Mouse (Mus musculus) liver, adult 2 months (tissue): ENCODE measurements around the gene Tnni2. TPM values are rescaled to one million over a fixed set of nuclear protein-coding genes. Genes with fewer than 3 reads are reported as not detected.

Source experiments
- DNase-seq: peaks from one replicate; pipeline ENCODE4 v3.0.0-alpha.2; 2011; ENCODE audit warnings: low read depth, low spot score; ENCODE audit errors: extremely low read depth
- H3K27ac ChIP-seq: fragments of 200-500 bp; replicated peaks from 2 replicates; pipeline ENCODE4 v1.5.1; 2012; ENCODE audit warnings: low read depth, mild to moderate bottlenecking, control low read depth, inconsistent platforms, low read length; ENCODE audit not compliant: insufficient read depth
- H3K27me3 ChIP-seq: fragments of 200-500 bp; 2 replicates; pipeline ENCODE4 v1.6.1; 2012; ENCODE audit warnings: mild to moderate bottlenecking, moderate library complexity, low read length, inconsistent platforms; ENCODE audit not compliant: control insufficient read depth, insufficient read depth
- H3K36me3 ChIP-seq: fragments of 200-500 bp; 2 replicates; pipeline ENCODE4 v1.6.1; 2012; ENCODE audit warnings: low read length, inconsistent platforms; ENCODE audit not compliant: control insufficient read depth, insufficient read depth
- H3K4me1 ChIP-seq: fragments of 200-500 bp; 2 replicates; pipeline ENCODE4 v1.6.1; 2011; ENCODE audit warnings: low read length; ENCODE audit not compliant: control insufficient read depth, insufficient read depth
- H3K4me3 ChIP-seq: fragments of 200-500 bp; 2 replicates; pipeline ENCODE4 v1.5.1; 2011; ENCODE audit warnings: low read depth, mild to moderate bottlenecking, control low read depth, low read length, moderate library complexity; ENCODE audit not compliant: insufficient read depth
- H3K79me2 ChIP-seq: fragments of 200-500 bp; 2 replicates; pipeline ENCODE4 v1.6.1; 2012; ENCODE audit warnings: inconsistent platforms, mild to moderate bottlenecking, low read length, moderate library complexity; ENCODE audit not compliant: control insufficient read depth, insufficient read depth
- H3K9ac ChIP-seq: fragments of 200-500 bp; 2 replicates; pipeline ENCODE4 v1.6.1; 2012; ENCODE audit warnings: low read depth, mild to moderate bottlenecking, control low read depth, inconsistent platforms, low read length
- CTCF ChIP-seq: fragments of 200-500 bp; IDR thresholded peaks from 2 replicates; pipeline ENCODE4 v1.5.1; 2011; ENCODE audit warnings: low read depth, low read length, control low read depth
- POLR2A ChIP-seq: fragments of 200-500 bp; IDR thresholded peaks from 2 replicates; pipeline ENCODE4 v1.6.1; 2011; ENCODE audit warnings: low read length, control low read depth; ENCODE audit not compliant: insufficient read depth; ENCODE audit errors: extremely low read depth
- WGBS: fragments of 180-500 bp; shearing (Covaris S2); methylation state at CpG from one replicate; pipeline ENCODE4 v1.1.7; 2018; 5-methylcytosine and 5-hydroxymethylcytosine counted together
- polyA plus RNA-seq: library from polyadenylated mRNA; depleted of rRNA; stranded (reverse); fragments of >200 nt; gene quantifications from 2 replicates; pipeline ENCODE4 v1.2.3, GENCODE M21; 2012
- total RNA-seq: library from RNA; depleted of rRNA; stranded (reverse); fragments of >200 nt; gene quantifications from 2 replicates; pipeline ENCODE4 v1.2.3, GENCODE M21; 2014

The Tnni2 gene
- total and polyA plus RNA-seq, 2 experiments: 10.1 TPM; not detected in 1

DNA sequence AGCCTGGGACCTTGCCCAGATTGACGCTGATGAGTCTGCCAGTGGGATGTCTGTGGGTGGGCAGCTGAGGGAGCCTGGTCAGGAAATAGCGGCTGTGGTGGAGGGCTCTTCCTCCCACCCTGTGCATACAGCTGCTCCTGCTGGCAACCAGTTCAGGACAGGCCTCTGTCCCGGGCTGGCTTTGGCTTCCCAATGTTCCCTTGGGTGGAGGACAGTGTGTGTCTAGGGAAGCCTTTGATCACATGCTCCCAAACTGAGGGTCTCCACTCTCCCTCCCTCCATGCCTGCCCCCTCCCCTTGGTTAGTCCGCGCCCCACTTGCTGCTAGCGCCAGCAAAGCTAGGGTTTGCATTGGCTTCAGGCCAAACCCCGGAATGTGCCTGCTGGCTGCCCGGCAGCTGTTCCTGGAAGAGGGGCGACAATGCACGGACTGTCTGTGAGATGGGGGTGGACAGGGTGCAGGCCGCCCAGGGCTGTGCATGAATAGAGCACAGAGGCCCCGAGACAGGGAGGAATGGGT lies 11.4 kb upstream of the Tnni2 start:
- DNase-seq: no peak
- Histone ChIP-seq H3K4me3 (no peak overlapping the region), H3K79me2 (no peaks in the 10 kb centered on the region), H3K4me1 (no peaks in the 10 kb centered on the region), H3K27ac (no peak overlapping the region), H3K9ac (no peak overlapping the region), H3K27me3 (no peaks in the 10 kb centered on the region), H3K36me3 (no peaks in the 10 kb centered on the region)
- 43% methylated on average over 12 of the region's 12 CpGs for WGBS
- TF ChIP-seq POLR2A: no peak

- TF ChIP-seq POLR2A: no peak
- TF ChIP-seq CTCF: no peak
Observed at GRCm38 (mm10) chr7:142431106-142431505, 10.5 kb upstream of the Tnni2 start.

DNA sequence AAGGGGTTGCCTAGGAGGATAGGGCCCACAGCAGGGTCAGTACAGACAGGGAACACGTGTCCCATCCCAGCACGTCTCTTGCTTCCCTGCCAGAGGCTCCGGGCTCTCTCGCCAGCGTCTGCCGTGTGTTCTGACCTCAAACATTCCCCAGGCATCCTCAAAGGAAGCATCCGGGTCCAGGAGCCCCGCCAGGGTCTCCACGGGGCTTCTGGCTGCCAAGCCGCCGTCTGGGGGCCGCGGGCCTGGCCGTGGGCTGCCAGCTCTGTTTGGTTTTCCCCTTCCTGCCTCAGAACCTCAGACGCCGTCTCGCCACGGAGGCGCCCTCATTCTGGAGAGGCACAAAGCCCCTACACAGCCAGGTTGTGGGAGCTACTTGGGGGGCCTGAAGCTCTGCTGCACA lies 8.0 kb upstream of the Tnni2 start:
- no peak overlapping the region for H3K4me3 ChIP-seq
- 27% methylated on average over 19 of the region's 19 CpGs for WGBS
- no peak overlapping the region for H3K9ac ChIP-seq
- no peaks in the 10 kb centered on the region for H3K79me2 ChIP-seq
- H3K27me3 ChIP-seq: no peaks in the 10 kb centered on the region
- DNase-seq: no peak
- H3K27ac ChIP-seq: no peak overlapping the region
- TF ChIP-seq CTCF (no peak), POLR2A (no peak)
- H3K36me3 ChIP-seq: no peaks in the 10 kb centered on the region
- H3K4me1 ChIP-seq: no peaks in the 10 kb centered on the region

More at GRCm38 (mm10) chr7:142431106-142431505, 10.5 kb upstream of the Tnni2 start:
- no peak for DNase-seq
- H3K4me1 ChIP-seq: no peaks in the 10 kb centered on the region
- H3K27ac ChIP-seq: no peak overlapping the region
- H3K4me3 ChIP-seq: no peak overlapping the region
- H3K27me3 ChIP-seq: no peaks in the 10 kb centered on the region
- WGBS: 96% methylated on average over 14 of the region's 14 CpGs
- no peaks in the 10 kb centered on the region for H3K36me3 ChIP-seq
- no peaks in the 10 kb centered on the region for H3K79me2 ChIP-seq
- H3K9ac ChIP-seq: no peak overlapping the region

GRCm38 (mm10) chr7:142434137-142434865 lies 7.3 kb upstream of the Tnni2 start, which contains the start of gene Syt8:
Syt8 (plus strand) TSS chr7:142434850.
- Histone ChIP-seq H3K4me1 (no peaks in the 10 kb centered on the region), H3K27ac (no peak within 1 kb of the TSS), H3K4me3 (no peak within 1 kb of the TSS), H3K9ac (no peak within 1 kb of the TSS), H3K79me2 (no peaks in the 10 kb centered on the region), H3K27me3 (no peaks in the 10 kb centered on the region), H3K36me3 (no peaks in the 10 kb centered on the region)
- 74% methylated on average over 10 of the region's 10 CpGs for WGBS
- TF ChIP-seq POLR2A (no peak), CTCF (no peak)
- no peak for DNase-seq

GRCm38 (mm10) chr7:142435524-142435923 lies 6.1 kb upstream of the Tnni2 start:
- Histone ChIP-seq H3K4me3 (no peak overlapping the region), H3K36me3 (no peaks in the 10 kb centered on the region), H3K4me1 (no peaks in the 10 kb centered on the region), H3K9ac (no peak overlapping the region), H3K27me3 (no peaks in the 10 kb centered on the region), H3K27ac (no peak overlapping the region), H3K79me2 (no peaks in the 10 kb centered on the region)
- no peak for TF ChIP-seq POLR2A
- TF ChIP-seq CTCF: peak; percentile 72
- peak; percentile 30 for DNase-seq
- WGBS: 16% methylated on average over 4 of the region's 4 CpGs

GRCm38 (mm10) chr7:142437324-142437723 lies 4.3 kb upstream of the Tnni2 start:
- WGBS: 89% methylated on average over 5 of the region's 5 CpGs
- no peaks in the 10 kb centered on the region for H3K79me2 ChIP-seq
- H3K27ac ChIP-seq: no peak overlapping the region
- TF ChIP-seq CTCF: no peak
- TF ChIP-seq POLR2A: no peak
- H3K4me3 ChIP-seq: no peak overlapping the region
- DNase-seq: no peak
- H3K27me3 ChIP-seq: no peaks in the 10 kb centered on the region
- H3K9ac ChIP-seq: no peak overlapping the region
- no peaks in the 10 kb centered on the region for H3K4me1 ChIP-seq
- H3K36me3 ChIP-seq: no peaks in the 10 kb centered on the region
